Mouse (Mus musculus) lung, postnatal 0 days (tissue): ENCODE data around the gene Pappa2.

Source experiments
- CTCF ChIP-seq: IDR thresholded peaks from 2 replicates; pipeline ENCODE4 v1.5.1; 2016; ENCODE audit warnings: antibody characterized with exemption, mild to moderate bottlenecking
- EP300 ChIP-seq: IDR thresholded peaks from 2 replicates; pipeline ENCODE4 v1.6.1; 2016; ENCODE audit warnings: antibody characterized with exemption, mild to moderate bottlenecking, control low read depth

- TF ChIP-seq CTCF (no peak), EP300 (no peak)
Observed at GRCm38 (mm10) chr1:158732868-158733496, 247.3 kb downstream of the Pappa2 start.
